Mouse (Mus musculus): ENCODE results near the gene Cryl1.

DNA sequence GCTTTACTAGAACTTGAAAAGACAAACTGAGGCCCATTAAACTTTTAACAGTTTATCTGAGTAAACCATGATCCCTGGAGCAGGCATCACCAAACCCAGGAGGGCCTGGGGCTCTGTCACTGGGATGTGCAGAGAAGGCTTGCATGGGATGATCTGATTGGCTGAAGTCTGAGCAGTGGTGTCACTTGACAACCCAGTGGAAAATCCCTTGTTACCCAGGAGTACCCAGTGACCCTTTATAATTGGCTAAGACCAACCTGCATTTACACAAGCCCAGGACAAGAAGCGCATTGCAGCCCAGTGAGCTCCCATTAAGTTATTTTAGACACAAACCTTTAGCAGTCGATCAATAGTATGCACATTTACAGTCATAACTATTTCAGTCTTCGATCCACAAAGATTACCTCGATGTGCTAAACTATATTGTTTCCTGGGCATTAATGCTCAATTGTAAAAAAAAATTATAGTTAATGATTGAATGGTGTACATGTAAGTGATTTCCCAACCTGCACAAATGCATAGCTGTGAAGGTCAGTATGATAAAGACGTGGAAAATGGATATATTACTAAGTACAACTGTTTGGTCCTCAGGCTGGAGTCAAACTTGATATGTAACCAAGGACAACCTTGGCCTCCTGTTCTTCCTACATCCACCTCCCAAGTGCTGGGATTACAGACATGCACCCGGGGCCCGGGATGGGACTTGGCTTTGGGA, 46.7 kb downstream of the Cryl1 start:
- no peak for TF ChIP-seq POLR2A (IDR thresholded peaks at IDR 0.05; ENCODE audit: control insufficient read depth in 1 of 2, insufficient read depth in 1 of 2, low read depth in 1 of 2, low read length in 2 of 2, poor library complexity in 1 of 2)
- no peak for TF ChIP-seq CTCF (IDR thresholded peaks at IDR 0.05 in 2 of 3, conservative IDR thresholded peaks at IDR 0.05 in 1 of 3; ENCODE audit: control insufficient read depth in 1 of 3, insufficient read depth in 1 of 3, low read depth in 2 of 3, low read length in 3 of 3, poor library complexity in 1 of 3, severe bottlenecking in 1 of 3)
- no peak for TF ChIP-seq GATA1 (IDR thresholded peaks at IDR 0.05; ENCODE audit: low read depth, low read length)
- no peak for TF ChIP-seq TAL1 (IDR thresholded peaks at IDR 0.05; ENCODE audit: low read length)
- TF ChIP-seq EP300 (IDR thresholded peaks at IDR 0.05; ENCODE audit: low read depth in 1 of 2, low read length in 2 of 2), result no peak
- no peak for TF ChIP-seq E2F4 (IDR thresholded peaks at IDR 0.05; ENCODE audit: borderline replicate concordance, low read depth, low read length)
- TF ChIP-seq POLR2AphosphoS2 (IDR thresholded peaks at IDR 0.05; ENCODE audit: low read length), result no peak
- no peak for TF ChIP-seq CHD1 (IDR thresholded peaks at IDR 0.05; ENCODE audit: low read depth, low read length)
- TF ChIP-seq KAT2A (conservative IDR thresholded peaks at IDR 0.05; ENCODE audit: low read depth, low read length), result no peak
- no peak for TF ChIP-seq HCFC1 (IDR thresholded peaks at IDR 0.05; ENCODE audit: low read depth, low read length)
- TF ChIP-seq BHLHE40 (IDR thresholded peaks at IDR 0.05; ENCODE audit: borderline replicate concordance, low read depth, low read length), result no peak
- no peak for TF ChIP-seq TCF12 (IDR thresholded peaks at IDR 0.05; ENCODE audit: low read depth, low read length)
- no peak for TF ChIP-seq ZC3H11A (IDR thresholded peaks at IDR 0.05; ENCODE audit: low read depth, low read length)
- TF ChIP-seq ZNF384 (IDR thresholded peaks at IDR 0.05; ENCODE audit: low read depth, low read length), result no peak

Data from MEL (cell line).